Mouse (Mus musculus) bone marrow macrophage, adult 2 months (primary cell): ENCODE measurements around the gene Clta. TPM values are rescaled to one million over a fixed set of nuclear protein-coding genes. Genes with fewer than 3 reads are reported as not detected.

Experiments used
- H3K27ac ChIP-seq: 2 replicates; pipeline ENCODE4 v1.5.1; 2012; ENCODE audit warnings: low read depth, low read length; ENCODE audit not compliant: insufficient read depth
- H3K4me1 ChIP-seq: 2 replicates; pipeline ENCODE4 v1.6.1; 2012; ENCODE audit warnings: low read length; ENCODE audit not compliant: control insufficient read depth, insufficient read depth
- H3K4me3 ChIP-seq: 2 replicates; pipeline ENCODE4 v1.5.1; 2012; ENCODE audit warnings: mild to moderate bottlenecking, low read length, moderate library complexity; ENCODE audit not compliant: insufficient read depth
- CTCF ChIP-seq: IDR thresholded peaks from 2 replicates; pipeline ENCODE4 v1.5.1; 2012; ENCODE audit warnings: low read depth, mild to moderate bottlenecking, low read length, moderate library complexity
- POLR2A ChIP-seq: IDR thresholded peaks from 2 replicates; pipeline ENCODE4 v1.6.1; 2012; ENCODE audit warnings: mild to moderate bottlenecking, low read depth, low read length, borderline replicate concordance
- polyA plus RNA-seq: library from polyadenylated mRNA; stranded (reverse); fragments of >200 nt; gene quantifications from 2 replicates; pipeline ENCODE4 v1.2.4, GENCODE M21; 2012; ENCODE audit not compliant: missing spikeins, insufficient read depth, insufficient read length

The Clta gene
- polyA plus RNA-seq, 1 experiment: 840 TPM

GRCm38 (mm10) chr4:43979746-43980145, 24.5 kb upstream of the Clta start:
- TF ChIP-seq POLR2A (no peak), CTCF (no peak)
- H3K27ac ChIP-seq: no peak overlapping the region
- peaks cover 16% of the 10 kb centered on the region for H3K4me1 ChIP-seq
- H3K4me3 ChIP-seq: no peak overlapping the region

GRCm38 (mm10) chr4:43980236-43980635, 24.0 kb upstream of the Clta start:
- Histone ChIP-seq H3K27ac (no peak overlapping the region), H3K4me1 (peaks cover 13% of the 10 kb centered on the region), H3K4me3 (no peak overlapping the region)
- TF ChIP-seq CTCF (no peak), POLR2A (no peak)

- Histone ChIP-seq H3K27ac (no peak overlapping the region), H3K4me3 (no peak overlapping the region), H3K4me1 (peaks cover 10% of the 10 kb centered on the region)
- TF ChIP-seq CTCF (no peak), POLR2A (no peak)
Observed at GRCm38 (mm10) chr4:43980846-43981245, 23.4 kb upstream of the Clta start.

- Histone ChIP-seq H3K27ac (no peak overlapping the region), H3K4me1 (peaks cover 6% of the 10 kb centered on the region; the same call in 1 of the 2 replicates), H3K4me3 (no peak overlapping the region)
- TF ChIP-seq CTCF (no peak), POLR2A (no peak)
Observed at GRCm38 (mm10) chr4:43981251-43981650, 23.0 kb upstream of the Clta start.

- peak overlapping the region; percentile 31; the same call in 1 of the 2 replicates for H3K4me3 ChIP-seq
- no peak overlapping the region for H3K27ac ChIP-seq
- no peak for TF ChIP-seq POLR2A
- TF ChIP-seq CTCF: peak; percentile 66
- H3K4me1 ChIP-seq: 0 out of 2 replicates have a peak, but pooled peaks cover 3% of the 10 kb centered on the region
Observed at GRCm38 (mm10) chr4:43982053-43982732, 22.1 kb upstream of the Clta start.

- TF ChIP-seq CTCF (no peak), POLR2A (no peak)
- Histone ChIP-seq H3K4me3 (0 out of 2 replicates have a peak within 1 kb of the TSS, but pooled peaks have one; percentile 31), H3K4me1 (0 out of 2 replicates have a peak, but pooled peaks cover 3% of the 10 kb centered on the region), H3K27ac (no peak within 1 kb of the TSS)
Observed at GRCm38 (mm10) chr4:43983181-43983580, 21.1 kb upstream of the Clta start, which contains the start of gene Ccin. Gene Ccin (plus strand): TSS chr4:43983483.

GRCm38 (mm10) chr4:43983756-43984155, 20.5 kb upstream of the Clta start:
- H3K4me3 ChIP-seq: no peak overlapping the region
- 0 out of 2 replicates have a peak, but pooled peaks cover 3% of the 10 kb centered on the region for H3K4me1 ChIP-seq
- TF ChIP-seq CTCF (no peak), POLR2A (no peak)
- no peak overlapping the region for H3K27ac ChIP-seq

- Histone ChIP-seq H3K27ac (no peak overlapping the region), H3K4me1 (0 out of 2 replicates have a peak, but pooled peaks cover 3% of the 10 kb centered on the region), H3K4me3 (no peak overlapping the region)
- TF ChIP-seq CTCF (no peak), POLR2A (no peak)
Observed at GRCm38 (mm10) chr4:43984326-43984725, 19.9 kb upstream of the Clta start.

- H3K4me1 ChIP-seq: no peaks in the 10 kb centered on the region
- TF ChIP-seq POLR2A: no peak
- TF ChIP-seq CTCF: no peak
- H3K27ac ChIP-seq: no peak overlapping the region
- no peak overlapping the region for H3K4me3 ChIP-seq
Observed at GRCm38 (mm10) chr4:43988976-43989375, 15.3 kb upstream of the Clta start.

- Histone ChIP-seq H3K4me1 (no peaks in the 10 kb centered on the region), H3K4me3 (no peak overlapping the region), H3K27ac (no peak overlapping the region)
- TF ChIP-seq CTCF: no peak
- no peak for TF ChIP-seq POLR2A
Observed at GRCm38 (mm10) chr4:43993072-43993471, 11.2 kb upstream of the Clta start.

GRCm38 (mm10) chr4:43994342-43994741, 9.9 kb upstream of the Clta start:
- H3K4me3 ChIP-seq: no peak overlapping the region
- TF ChIP-seq POLR2A (no peak), CTCF (no peak)
- H3K4me1 ChIP-seq: no peaks in the 10 kb centered on the region
- H3K27ac ChIP-seq: no peak overlapping the region
